Mouse (Mus musculus) retina, embryonic 14.5 days (tissue): ENCODE measurements around the gene Ripk3.
A peak's percentile ranks its signal among the peaks of the same experiment; 100 is the strongest.

Experiments
- DNase-seq: peaks from one replicate; pipeline ENCODE4 v3.0.0-alpha.2; 2015; ENCODE audit warnings: low spot score

The Ripk3 gene

GRCm38 (mm10) chr14:55795380-55796163, 6.9 kb upstream of the Ripk3 start:
- DNase-seq, result no peak

- no peak for DNase-seq
These were observed 5.3 kb upstream of the Ripk3 start for GRCm38 (mm10) chr14:55793946-55794345.

GRCm38 (mm10) chr14:55793461-55793860, 4.8 kb upstream of the Ripk3 start:
- DNase-seq, result no peak

GRCm38 (mm10) chr14:55787731-55788130, 934 bp downstream of the Ripk3 start:
- DNase-seq, result no peak

- peak; percentile 62 for DNase-seq
These were observed 3.5 kb downstream of the Ripk3 start for GRCm38 (mm10) chr14:55785195-55785594.

- no peak for DNase-seq
These were observed 4.8 kb downstream of the Ripk3 start, which contains the start of gene Adcy4 for GRCm38 (mm10) chr14:55783958-55784235. Gene Adcy4 (minus strand): TSS chr14:55784095.

GRCm38 (mm10) chr14:55783171-55783957, 5.3 kb downstream of the Ripk3 start:
- peak; percentile 45 for DNase-seq

- no peak for DNase-seq
These were observed 6.2 kb downstream of the Ripk3 start for GRCm38 (mm10) chr14:55782361-55782960.

GRCm38 (mm10) chr14:55781310-55781709, 7.4 kb downstream of the Ripk3 start:
- peak; percentile 91 for DNase-seq

GRCm38 (mm10) chr14:55780736-55781135, 7.9 kb downstream of the Ripk3 start:
- DNase-seq, result no peak

GRCm38 (mm10) chr14:55779656-55780055, 9.0 kb downstream of the Ripk3 start:
- DNase-seq, result no peak

GRCm38 (mm10) chr14:55778686-55779085, 10.0 kb downstream of the Ripk3 start:
- DNase-seq, result no peak

GRCm38 (mm10) chr14:55777806-55778205, 10.9 kb downstream of the Ripk3 start:
- no peak for DNase-seq

- no peak for DNase-seq
These were observed 11.5 kb downstream of the Ripk3 start for GRCm38 (mm10) chr14:55777176-55777575.

- DNase-seq, result no peak
These were observed 12.0 kb downstream of the Ripk3 start for GRCm38 (mm10) chr14:55776711-55777110.

- DNase-seq, result no peak
These were observed 19.5 kb downstream of the Ripk3 start for GRCm38 (mm10) chr14:55769087-55769703.

GRCm38 (mm10) chr14:55768555-55768954, 20.1 kb downstream of the Ripk3 start:
- DNase-seq, result no peak

GRCm38 (mm10) chr14:55767519-55768414, 20.9 kb downstream of the Ripk3 start:
- DNase-seq, result peak; percentile 68

GRCm38 (mm10) chr14:55765696-55766095, 23.0 kb downstream of the Ripk3 start, which contains the start of gene Ltb4r1:
Gene Ltb4r1 (plus strand): TSS chr14:55765962.
- DNase-seq, result no peak

- DNase-seq, result no peak
These were observed 25.5 kb downstream of the Ripk3 start for GRCm38 (mm10) chr14:55763166-55763565.
